16 mouse cellular contexts compared by ENCODE assay signal in genomic region chr19:28660912-28661311, GRCm38 (mm10).
"Had no signal": no experiment of that assay in that cellular context is flagged by ENCODE, and none has a peak within 500 bp of the region (broad histone marks: within the 10 kb centered on the region; RNA-seq: fewer than 3 reads in every experiment).

No protein-coding gene starts in this region.

- H3K27me3 ChIP-seq: intestine, embryonic 15.5 days; liver, embryonic 12.5 days; midbrain, embryonic 15.5 days; stomach, embryonic 15.5 days had no signal

- DNase-seq: lung, embryonic 14.5 days; lung, postnatal 10 days; lung, postnatal 4 days; retina, postnatal 1 day; right cerebral cortex, postnatal 4 days; spleen, adult 18-20 months; thymus, adult 2 months; thymus, postnatal 25 days had no signal

- H3K4me2 ChIP-seq: intestine, embryonic 15.5 days; limb, embryonic 15.5 days; liver, embryonic 12.5 days; lung, embryonic 14.5 days; midbrain, embryonic 15.5 days; neural tube, embryonic 12.5 days; stomach, embryonic 15.5 days had no signal

- H3K4me1 ChIP-seq: intestine, embryonic 15.5 days; liver, embryonic 12.5 days; stomach, embryonic 15.5 days had no signal

- ATAC-seq: intestine, embryonic 15.5 days; liver, embryonic 12.5 days; midbrain, embryonic 15.5 days had no signal

- H3K9me3 ChIP-seq: intestine, embryonic 15.5 days; limb, embryonic 15.5 days; liver, embryonic 12.5 days; midbrain, embryonic 10.5 days; midbrain, embryonic 15.5 days; neural tube, embryonic 12.5 days; stomach, embryonic 15.5 days had no signal

- H3K4me3 ChIP-seq: intestine, embryonic 15.5 days; layer of hippocampus, adult 2 months; limb, embryonic 15.5 days; liver, embryonic 12.5 days; midbrain, embryonic 10.5 days; midbrain, embryonic 15.5 days; neural tube, embryonic 12.5 days; stomach, embryonic 15.5 days had no signal

- H3K27ac ChIP-seq: intestine, embryonic 15.5 days; layer of hippocampus, adult 2 months; limb, embryonic 15.5 days; liver, embryonic 12.5 days; midbrain, embryonic 10.5 days; midbrain, embryonic 15.5 days; neural tube, embryonic 12.5 days; stomach, embryonic 15.5 days had no signal

- H3K9ac ChIP-seq: intestine, embryonic 15.5 days; limb, embryonic 15.5 days; liver, embryonic 12.5 days; lung, embryonic 14.5 days; midbrain, embryonic 15.5 days; neural tube, embryonic 12.5 days; stomach, embryonic 15.5 days had no signal

- H3K36me3 ChIP-seq: intestine, embryonic 15.5 days; limb, embryonic 15.5 days; liver, embryonic 12.5 days; midbrain, embryonic 15.5 days; neural tube, embryonic 12.5 days; stomach, embryonic 15.5 days had no signal
